Mouse (Mus musculus) urinary bladder, postnatal 25 days (tissue): ENCODE data around the gene Fn1.

Experiments
- DNase-seq: peaks from one replicate; pipeline ENCODE4 v3.0.0; 2022; ENCODE audit warnings: low spot score

Fn1 gene

GRCm38 (mm10) chr1:71605751-71606150 is 47.2 kb downstream of the Fn1 start:
- DNase-seq: no peak

- no peak for DNase-seq
Observed at GRCm38 (mm10) chr1:71595365-71595764, 57.6 kb downstream of the Fn1 start.

GRCm38 (mm10) chr1:71594268-71594667 is 58.7 kb downstream of the Fn1 start:
- DNase-seq: no peak

GRCm38 (mm10) chr1:71593184-71593583 is 59.8 kb downstream of the Fn1 start:
- no peak for DNase-seq

GRCm38 (mm10) chr1:71590038-71590437 is 63.0 kb downstream of the Fn1 start:
- no peak for DNase-seq

- DNase-seq: no peak
Observed at GRCm38 (mm10) chr1:71586658-71587057, 66.3 kb downstream of the Fn1 start.

GRCm38 (mm10) chr1:71583900-71584299 is 69.1 kb downstream of the Fn1 start:
- no peak for DNase-seq

- DNase-seq: no peak
Observed at GRCm38 (mm10) chr1:71583302-71583701, 69.7 kb downstream of the Fn1 start.

- DNase-seq: no peak
Observed at GRCm38 (mm10) chr1:71580408-71580807, 72.6 kb downstream of the Fn1 start.

- DNase-seq: no peak
Observed at GRCm38 (mm10) chr1:71579526-71579925, 73.5 kb downstream of the Fn1 start.

GRCm38 (mm10) chr1:71576837-71577236 is 76.2 kb downstream of the Fn1 start:
- DNase-seq: no peak

- DNase-seq: no peak
Observed at GRCm38 (mm10) chr1:71575987-71576386, 77.0 kb downstream of the Fn1 start.

- no peak for DNase-seq
Observed at GRCm38 (mm10) chr1:71570116-71570515, 82.9 kb downstream of the Fn1 start.

GRCm38 (mm10) chr1:71567884-71568605 is 85.0 kb downstream of the Fn1 start:
- no peak for DNase-seq

GRCm38 (mm10) chr1:71564291-71564690 is 88.7 kb downstream of the Fn1 start:
- no peak for DNase-seq

GRCm38 (mm10) chr1:71560626-71561025 is 92.4 kb downstream of the Fn1 start:
- no peak for DNase-seq

- peak; percentile 87 for DNase-seq
Observed at GRCm38 (mm10) chr1:71556688-71557612, 96.0 kb downstream of the Fn1 start, which contains the start of gene Atic. Gene Atic (plus strand): TSS chr1:71557150.

- DNase-seq: no peak
Observed at GRCm38 (mm10) chr1:71550626-71551195, 102.3 kb downstream of the Fn1 start.

GRCm38 (mm10) chr1:71540437-71540836 is 112.6 kb downstream of the Fn1 start:
- no peak for DNase-seq

GRCm38 (mm10) chr1:71539641-71540040 is 113.4 kb downstream of the Fn1 start:
- DNase-seq: no peak
